Mouse (Mus musculus) heart, adult 2 months (tissue): ENCODE results near the gene Depp1.

Source experiments
- CTCF ChIP-seq: fragments of 200-600 bp; IDR thresholded peaks from 2 replicates; pipeline ENCODE4 v1.8.1; 2022; ENCODE audit warnings: antibody characterized with exemption, mild to moderate bottlenecking, moderate library complexity
- EP300 ChIP-seq: fragments of 200-500 bp; IDR thresholded peaks from 2 replicates; pipeline ENCODE4 v1.6.1; 2011; ENCODE audit warnings: low read depth, low read length, control low read depth; ENCODE audit not compliant: insufficient read depth
- POLR2A ChIP-seq: fragments of 200-500 bp; IDR thresholded peaks from 2 replicates; pipeline ENCODE4 v1.6.1; 2011; ENCODE audit warnings: mild to moderate bottlenecking, low read depth, low read length, control low read depth; ENCODE audit not compliant: insufficient read depth

GRCm38 (mm10) chr6:116636581-116637235, 13.7 kb upstream of the Depp1 start:
- TF ChIP-seq CTCF (no peak), POLR2A (no peak), EP300 (no peak)
